Mouse (Mus musculus): Measurements from ENCODE around the gene Plp2. TPM values are rescaled to one million over a fixed set of nuclear protein-coding genes. Genes with fewer than 3 reads are reported as not detected.

The Plp2 gene
- polyA plus RNA-seq, 1 experiment = 149 TPM

- TF ChIP-seq POLR2A (IDR thresholded peaks at IDR 0.05; ENCODE audit: control insufficient read depth, extremely low read depth, insufficient read depth, low read length, poor library complexity) (peak; percentile 48), CTCF (IDR thresholded peaks at IDR 0.05; ENCODE audit: borderline replicate concordance, control insufficient read depth, extremely low read depth, insufficient read depth, low read length, poor library complexity) (no peak)
- H3K4me1 ChIP-seq (replicated peaks; ENCODE audit: control insufficient read depth, insufficient read depth, low read length) = peaks cover 23% of the 10 kb centered on the region
- H3K36me3 ChIP-seq (ENCODE audit: control insufficient read depth, insufficient read depth, low read length) = no peaks in the 10 kb centered on the region
- H3K27ac ChIP-seq (ENCODE audit: control insufficient read depth, insufficient read depth, low read length) = peak overlapping the region; percentile 95
- WGBS = 1% methylated on average over 25 of the region's 25 CpGs
- H3K27me3 ChIP-seq (ENCODE audit: control insufficient read depth, insufficient read depth, low read length) = no peaks in the 10 kb centered on the region
- peak overlapping the region; percentile 89 for H3K4me3 ChIP-seq (ENCODE audit: control insufficient read depth, insufficient read depth, low read length)
- DNase-seq = peak; percentile 78
These were observed 22.4 kb downstream of the Plp2 start for GRCm38 (mm10) chrX:7648671-7649304.

GRCm38 (mm10) chrX:7645349-7645748 lies 25.8 kb downstream of the Plp2 start:
- H3K27me3 ChIP-seq (ENCODE audit: control insufficient read depth, insufficient read depth, low read length) = no peaks in the 10 kb centered on the region
- H3K27ac ChIP-seq (ENCODE audit: control insufficient read depth, insufficient read depth, low read length) = no peak overlapping the region
- no peaks in the 10 kb centered on the region for H3K36me3 ChIP-seq (ENCODE audit: control insufficient read depth, insufficient read depth, low read length)
- WGBS = 9% methylated on average over 5 of the region's 5 CpGs
- H3K4me1 ChIP-seq (replicated peaks; ENCODE audit: control insufficient read depth, insufficient read depth, low read length) = peaks cover 14% of the 10 kb centered on the region; the same call in 1 of the 2 replicates
- DNase-seq = peak; percentile 76
- TF ChIP-seq CTCF (IDR thresholded peaks at IDR 0.05; ENCODE audit: borderline replicate concordance, control insufficient read depth, extremely low read depth, insufficient read depth, low read length, poor library complexity) (no peak), POLR2A (IDR thresholded peaks at IDR 0.05; ENCODE audit: control insufficient read depth, extremely low read depth, insufficient read depth, low read length, poor library complexity) (no peak)
- no peak overlapping the region for H3K4me3 ChIP-seq (ENCODE audit: control insufficient read depth, insufficient read depth, low read length)

GRCm38 (mm10) chrX:7640785-7641184 lies 30.4 kb downstream of the Plp2 start:
- Histone ChIP-seq H3K4me1 (replicated peaks; ENCODE audit: control insufficient read depth, insufficient read depth, low read length) (0 out of 2 replicates have a peak, but pooled peaks cover 5% of the 10 kb centered on the region), H3K27ac (ENCODE audit: control insufficient read depth, insufficient read depth, low read length) (no peak overlapping the region), H3K36me3 (ENCODE audit: control insufficient read depth, insufficient read depth, low read length) (no peaks in the 10 kb centered on the region), H3K27me3 (ENCODE audit: control insufficient read depth, insufficient read depth, low read length) (no peaks in the 10 kb centered on the region; the same call in 1 of the 2 replicates), H3K4me3 (ENCODE audit: control insufficient read depth, insufficient read depth, low read length) (no peak overlapping the region)
- 31% methylated on average over 12 of the region's 12 CpGs for WGBS
- no peak for DNase-seq
- no peak for TF ChIP-seq POLR2A (IDR thresholded peaks at IDR 0.05; ENCODE audit: control insufficient read depth, extremely low read depth, insufficient read depth, low read length, poor library complexity)
- no peak for TF ChIP-seq CTCF (IDR thresholded peaks at IDR 0.05; ENCODE audit: borderline replicate concordance, control insufficient read depth, extremely low read depth, insufficient read depth, low read length, poor library complexity)

- no peak overlapping the region for H3K27ac ChIP-seq (ENCODE audit: control insufficient read depth, insufficient read depth, low read length)
- no peaks in the 10 kb centered on the region; the same call in 1 of the 2 replicates for H3K27me3 ChIP-seq (ENCODE audit: control insufficient read depth, insufficient read depth, low read length)
- no peak for DNase-seq
- WGBS = 21% methylated on average over 13 of the region's 13 CpGs
- TF ChIP-seq CTCF (IDR thresholded peaks at IDR 0.05; ENCODE audit: borderline replicate concordance, control insufficient read depth, extremely low read depth, insufficient read depth, low read length, poor library complexity) = no peak
- no peak for TF ChIP-seq POLR2A (IDR thresholded peaks at IDR 0.05; ENCODE audit: control insufficient read depth, extremely low read depth, insufficient read depth, low read length, poor library complexity)
- H3K4me3 ChIP-seq (ENCODE audit: control insufficient read depth, insufficient read depth, low read length) = no peak overlapping the region
- H3K4me1 ChIP-seq (replicated peaks; ENCODE audit: control insufficient read depth, insufficient read depth, low read length) = 0 out of 2 replicates have a peak, but pooled peaks cover 5% of the 10 kb centered on the region
- H3K36me3 ChIP-seq (ENCODE audit: control insufficient read depth, insufficient read depth, low read length) = no peaks in the 10 kb centered on the region
These were observed 31.5 kb downstream of the Plp2 start for GRCm38 (mm10) chrX:7639536-7640325.

GRCm38 (mm10) chrX:7638401-7639091 lies 32.6 kb downstream of the Plp2 start, which contains the start of gene Syp:
Gene Syp, plus strand, starts transcription at chrX:7638471.
- no peaks in the 10 kb centered on the region for H3K36me3 ChIP-seq (ENCODE audit: control insufficient read depth, insufficient read depth, low read length)
- WGBS = 2% methylated on average over 39 of the region's 42 CpGs
- H3K4me1 ChIP-seq (replicated peaks; ENCODE audit: control insufficient read depth, insufficient read depth, low read length) = 0 out of 2 replicates have a peak, but pooled peaks cover 5% of the 10 kb centered on the region
- TF ChIP-seq POLR2A (IDR thresholded peaks at IDR 0.05; ENCODE audit: control insufficient read depth, extremely low read depth, insufficient read depth, low read length, poor library complexity) (no peak), CTCF (IDR thresholded peaks at IDR 0.05; ENCODE audit: borderline replicate concordance, control insufficient read depth, extremely low read depth, insufficient read depth, low read length, poor library complexity) (no peak)
- DNase-seq = peak; percentile 87
- no peak within 1 kb of the TSS for H3K27ac ChIP-seq (ENCODE audit: control insufficient read depth, insufficient read depth, low read length)
- no peaks in the 10 kb centered on the region; the same call in 1 of the 2 replicates for H3K27me3 ChIP-seq (ENCODE audit: control insufficient read depth, insufficient read depth, low read length)
- H3K4me3 ChIP-seq (ENCODE audit: control insufficient read depth, insufficient read depth, low read length) = no peak within 1 kb of the TSS

GRCm38 (mm10) chrX:7635101-7635500 lies 36.1 kb downstream of the Plp2 start:
- DNase-seq = no peak
- Histone ChIP-seq H3K36me3 (ENCODE audit: control insufficient read depth, insufficient read depth, low read length) (no peaks in the 10 kb centered on the region), H3K27me3 (ENCODE audit: control insufficient read depth, insufficient read depth, low read length) (no peaks in the 10 kb centered on the region; the same call in 1 of the 2 replicates), H3K4me3 (ENCODE audit: control insufficient read depth, insufficient read depth, low read length) (no peak overlapping the region), H3K4me1 (replicated peaks; ENCODE audit: control insufficient read depth, insufficient read depth, low read length) (0 out of 2 replicates have a peak, but pooled peaks cover 5% of the 10 kb centered on the region), H3K27ac (ENCODE audit: control insufficient read depth, insufficient read depth, low read length) (no peak overlapping the region)
- TF ChIP-seq CTCF (IDR thresholded peaks at IDR 0.05; ENCODE audit: borderline replicate concordance, control insufficient read depth, extremely low read depth, insufficient read depth, low read length, poor library complexity) = no peak
- no peak for TF ChIP-seq POLR2A (IDR thresholded peaks at IDR 0.05; ENCODE audit: control insufficient read depth, extremely low read depth, insufficient read depth, low read length, poor library complexity)
- 61% methylated on average over 3 of the region's 3 CpGs for WGBS
